Mouse (Mus musculus) subcutaneous adipose tissue, adult 2 months (tissue): Measurements from ENCODE around the gene Gm3317. TPM values are rescaled to one million over a fixed set of nuclear protein-coding genes. Genes with fewer than 3 reads are reported as not detected.

Experiments
- polyA plus RNA-seq: library from polyadenylated mRNA; depleted of rRNA; stranded (reverse); fragments of >200 nt; gene quantifications from 2 replicates; pipeline ENCODE4 v1.2.3, GENCODE M21; 2012; ENCODE audit warnings: low replicate concordance; rRNA removed

The Gm3317 gene
- not detected in 2 replicates for polyA plus RNA-seq

DNA sequence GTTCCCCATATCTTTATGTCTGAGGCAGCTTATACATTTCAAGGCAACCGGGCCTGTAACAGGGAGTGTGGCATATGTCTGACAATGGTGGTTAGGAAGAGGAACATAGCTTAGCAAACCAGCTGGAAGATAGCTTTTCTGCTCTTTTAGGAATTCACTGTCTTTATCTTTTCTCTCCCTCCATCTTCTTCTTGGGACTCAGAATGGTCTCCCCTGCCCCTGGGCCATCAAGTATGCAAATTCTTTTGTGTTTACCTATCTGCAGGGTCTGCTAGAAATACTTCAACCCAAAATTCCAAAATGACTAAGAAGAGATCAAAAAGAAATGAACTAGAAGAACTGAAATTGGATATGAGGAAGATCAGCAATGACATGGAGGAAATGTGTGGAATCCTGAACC is at the start of gene Gm3317:
Gene Gm3317 (plus strand): TSS at position 301 of the 400 bp plus-strand sequence.

DNA sequence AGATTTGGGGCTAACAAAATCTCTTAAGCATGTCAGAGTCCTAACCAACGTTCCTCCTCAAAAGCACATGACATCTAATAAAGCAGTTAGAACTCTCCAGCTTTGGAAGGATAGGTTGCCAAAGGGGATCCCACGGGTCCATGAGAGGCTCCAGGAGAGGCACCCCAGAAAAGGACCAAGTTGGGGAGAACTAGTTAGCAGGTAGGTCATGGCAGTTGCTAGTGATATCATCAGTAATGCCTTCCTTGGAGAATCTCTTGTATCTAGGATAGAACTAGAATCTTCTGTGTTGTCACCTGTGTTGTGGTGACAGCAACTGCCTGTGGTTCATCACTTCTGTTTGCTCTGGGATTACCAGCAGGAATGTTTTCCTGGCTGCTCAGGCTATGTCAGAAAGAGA is 33.1 kb upstream of the Gm3317 start, which contains the start of gene Gm8279:
Gene Gm8279 (plus strand): TSS at position 301 of the 400 bp plus-strand sequence.

DNA sequence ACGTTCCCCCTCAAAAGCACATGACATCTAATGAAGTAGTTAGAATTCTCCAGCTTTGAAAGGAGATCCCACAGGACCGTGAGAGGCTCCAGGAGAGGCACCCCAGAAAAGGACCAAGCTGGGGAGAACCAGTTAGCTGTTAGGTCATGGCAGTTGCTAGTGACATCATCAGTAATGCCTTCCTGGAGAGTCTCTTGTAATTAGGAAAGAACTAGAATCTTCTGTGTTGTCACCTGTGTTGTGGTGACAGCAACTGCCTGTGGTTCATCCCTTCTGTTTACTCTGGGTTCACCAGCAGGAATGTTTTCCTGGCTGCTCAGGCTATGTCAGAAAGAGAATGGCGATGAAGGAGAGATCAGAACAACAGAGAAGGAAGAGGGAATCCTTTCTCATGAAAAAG is 21.2 kb downstream of the Gm3317 start, which contains the start of gene Gm8271:
Gene Gm8271 (plus strand): TSS at position 301 of the 400 bp plus-strand sequence.

Other genes with a start within 250 kb of the Gm3317 start
- not detected in 2 replicates for gene Gm8297, start 180.6 kb upstream of the Gm3317 start, polyA plus RNA-seq
- not detected in 2 replicates for gene Gm3298, start 148.6 kb upstream of the Gm3317 start, polyA plus RNA-seq
- gene 4930555G01Rik, start 113.9 kb upstream of the Gm3317 start, polyA plus RNA-seq: not detected in 2 replicates
- gene Gm8281, start 93.5 kb upstream of the Gm3317 start, polyA plus RNA-seq: 0.75 TPM in 1 of 2 replicates, not detected in the other
- gene Gm8279, start 33.0 kb upstream of the Gm3317 start, polyA plus RNA-seq: not detected in 2 replicates
- gene Gm8271, start 21.3 kb downstream of the Gm3317 start, polyA plus RNA-seq: not detected in 2 replicates
- gene Gm3526, start 96.0 kb downstream of the Gm3317 start, polyA plus RNA-seq: not detected in 2 replicates
- not detected in 2 replicates for gene Gm3542, start 170.4 kb downstream of the Gm3317 start, polyA plus RNA-seq
- 0.09 and 0.28 TPM in 2 replicates for gene Gm3500, start 224.5 kb downstream of the Gm3317 start, polyA plus RNA-seq